Mouse (Mus musculus) central nervous system, embryonic 14 days (tissue): ENCODE data around the gene Ccr5. TPM values are rescaled to one million over a fixed set of nuclear protein-coding genes. Genes with fewer than 3 reads are reported as not detected.

Experiments
- polyA plus RNA-seq: library from polyadenylated mRNA; depleted of rRNA; stranded (reverse); fragments of >200 nt; gene quantifications from 2 replicates; pipeline ENCODE4 v1.2.3, GENCODE M21; 2012; rRNA removed

Ccr5 gene
- 1.7 and 2.0 TPM in 2 replicates for polyA plus RNA-seq

GRCm38 (mm10) chr9:124121387-124122184 lies at the start of gene Ccr5:
TSS of gene Ccr5 (plus strand) at chr9:124121543.

DNA sequence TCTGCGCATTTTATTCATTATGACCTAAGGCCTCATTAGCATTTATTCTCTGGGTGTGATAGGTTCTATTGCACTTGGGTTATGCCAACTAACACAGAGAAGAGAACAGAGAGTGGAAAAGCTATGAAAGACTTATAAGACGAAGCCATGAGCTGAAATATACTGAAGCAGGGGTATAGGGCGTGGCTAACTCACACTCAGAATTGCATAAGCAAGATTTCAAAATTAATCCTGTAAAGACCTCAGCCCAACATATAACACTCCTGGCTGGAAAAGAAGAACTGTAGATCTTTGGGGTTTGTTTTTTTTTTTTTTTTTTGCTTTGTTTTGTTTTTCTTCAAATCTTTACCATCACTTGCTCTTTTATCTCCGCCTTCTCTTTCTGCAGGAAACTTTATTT lies 19.6 kb upstream of the Ccr5 start, which contains the start of gene Ccr2:
Gene Ccr2, plus strand, starts transcription at position 228 of the 400 bp plus-strand sequence.

Other genes with a start within 250 kb of the Ccr5 start
- gene Ccr1, start 152.9 kb upstream of the Ccr5 start, polyA plus RNA-seq = 1.4 and 1.8 TPM in 2 replicates
- gene Ccr1l1, start 143.1 kb upstream of the Ccr5 start, polyA plus RNA-seq = not detected in 2 replicates
- 0.01 TPM in 1 of 2 replicates, not detected in the other for gene Ccr3, start 99.6 kb upstream of the Ccr5 start, polyA plus RNA-seq
- gene Ccr2, start 19.6 kb upstream of the Ccr5 start, polyA plus RNA-seq = 0.55 and 0.86 TPM in 2 replicates
- 10.8 and 11.2 TPM in 2 replicates for gene 2010315B03Rik, start 191.2 kb downstream of the Ccr5 start, polyA plus RNA-seq